Mouse (Mus musculus) intestine, postnatal 0 days (tissue): ENCODE results near the gene Midn. TPM values are rescaled to one million over a fixed set of nuclear protein-coding genes. Genes with fewer than 3 reads are reported as not detected.

Experiments used
- ATAC-seq: fragments of 200-750 bp; cut with Nextera tagmentation; 2 replicates; pipeline ENCODE4 v1.8.0; 2017; ENCODE audit warnings: mild to moderate bottlenecking, moderate TSS enrichment, moderate library complexity
- H3K27ac ChIP-seq: fragments of 300-500 bp; sonication (generic); 2 replicates; pipeline ENCODE4 v1.5.1; 2014; ENCODE audit warnings: mild to moderate bottlenecking, low read depth, low read length, moderate library complexity
- H3K27me3 ChIP-seq: fragments of 300-500 bp; sonication (generic); replicated peaks from 2 replicates; pipeline ENCODE4 v1.6.1; 2014; ENCODE audit warnings: low read length, mixed read lengths; ENCODE audit not compliant: control insufficient read depth, insufficient read depth
- H3K36me3 ChIP-seq: fragments of 300-500 bp; sonication (generic); 2 replicates; pipeline ENCODE4 v1.6.1; 2014; ENCODE audit warnings: mild to moderate bottlenecking, moderate library complexity; ENCODE audit not compliant: control insufficient read depth, insufficient read depth
- H3K4me1 ChIP-seq: fragments of 300-500 bp; sonication (generic); replicated peaks from 2 replicates; pipeline ENCODE4 v1.6.1; 2014; ENCODE audit warnings: antibody characterized with exemption, low read length, mixed read lengths; ENCODE audit not compliant: control insufficient read depth, insufficient read depth
- H3K4me2 ChIP-seq: fragments of 300-500 bp; sonication (generic); replicated peaks from 2 replicates; pipeline ENCODE4 v1.6.1; 2014; ENCODE audit warnings: low read depth, mild to moderate bottlenecking, moderate library complexity
- H3K4me3 ChIP-seq: fragments of 300-500 bp; sonication (generic); 2 replicates; pipeline ENCODE4 v1.5.1; 2014; ENCODE audit warnings: low read depth, low read length
- H3K9ac ChIP-seq: fragments of 300-500 bp; sonication (generic); 2 replicates; pipeline ENCODE4 v1.6.1; 2014; ENCODE audit warnings: mild to moderate bottlenecking, low read depth, low read length
- H3K9me3 ChIP-seq: fragments of 300-500 bp; sonication (generic); 2 replicates; pipeline ENCODE4 v1.6.1; 2016; ENCODE audit warnings: mixed run types; ENCODE audit not compliant: control insufficient read depth
- CTCF ChIP-seq: sonication (generic); IDR thresholded peaks from 2 replicates; pipeline ENCODE4 v1.5.1; 2016; ENCODE audit warnings: low read depth, mild to moderate bottlenecking, control low read depth, antibody characterized with exemption, moderate library complexity
- WGBS: fragments of 180-500 bp; shearing (Covaris S2); extraction: QIAGEN DNeasy Blood & Tissue Kit; methylation state at CpG from one replicate; pipeline ENCODE4 v1.1.7; 2014; 5-methylcytosine and 5-hydroxymethylcytosine counted together
- polyA plus RNA-seq: library from polyadenylated mRNA; unstranded; fragments of >200 nt; fragmentation: Nextera tagmentation; extraction: Ambion mirVana; gene quantifications from 2 replicates; pipeline ENCODE4 v1.2.1, GENCODE M21; 2015

The Midn gene
- polyA plus RNA-seq, 1 experiment from 2014 or later = 19.5 TPM

DNA sequence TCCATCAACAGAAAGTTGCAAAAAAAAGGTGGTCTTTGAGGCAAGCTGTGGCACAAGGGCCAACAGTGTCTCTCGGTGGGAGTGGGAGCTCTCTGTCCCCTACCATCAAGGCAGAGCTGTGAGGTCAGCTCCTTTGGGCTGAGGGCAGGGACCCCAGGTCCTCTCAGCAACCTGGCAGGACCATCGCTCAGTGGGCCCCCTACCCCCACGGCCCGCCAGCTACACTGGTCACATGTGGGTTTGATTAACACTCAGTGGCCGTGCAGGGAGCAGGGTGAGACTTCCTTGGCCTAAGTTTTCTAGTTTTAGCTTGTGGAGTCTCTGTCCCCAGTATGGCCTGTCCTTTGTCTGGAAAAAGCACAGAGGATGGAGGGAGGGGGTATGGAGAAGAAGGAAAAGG is 32.8 kb downstream of the Midn start:
- Histone ChIP-seq H3K4me1 (no peaks in the 10 kb centered on the region), H3K27me3 (no peaks in the 10 kb centered on the region), H3K4me2 (no peak overlapping the region), H3K27ac (no peak overlapping the region), H3K36me3 (no peaks in the 10 kb centered on the region), H3K4me3 (no peak overlapping the region), H3K9ac (no peak overlapping the region), H3K9me3 (no peaks in the 10 kb centered on the region)
- 61% methylated on average over 5 of the region's 5 CpGs for WGBS
- no peak for TF ChIP-seq CTCF
- no peak for ATAC-seq

DNA sequence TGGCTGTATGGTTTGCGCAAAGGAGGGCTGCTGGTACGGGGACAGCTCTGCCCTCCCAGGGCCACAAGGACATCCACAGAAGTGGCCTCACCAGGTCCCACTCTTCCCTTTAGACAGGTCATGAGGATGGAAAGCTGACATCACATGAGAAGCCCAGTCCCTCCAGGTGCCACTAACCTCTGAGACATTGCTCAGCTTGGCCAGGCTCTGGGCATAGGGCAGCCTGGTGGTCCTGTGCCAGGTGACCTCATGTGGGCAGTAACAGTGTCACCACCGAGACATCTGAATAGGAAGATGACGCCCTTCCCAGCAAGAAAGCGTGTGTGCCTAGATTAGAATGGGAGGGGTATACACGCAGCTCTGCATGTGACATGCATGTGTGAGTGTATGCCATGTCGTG is 34.5 kb downstream of the Midn start:
- WGBS = 90% methylated on average over 7 of the region's 7 CpGs
- TF ChIP-seq CTCF = no peak
- H3K9ac ChIP-seq = no peak overlapping the region
- no peak overlapping the region for H3K27ac ChIP-seq
- H3K4me1 ChIP-seq = no peaks in the 10 kb centered on the region
- H3K9me3 ChIP-seq = no peaks in the 10 kb centered on the region
- H3K4me3 ChIP-seq = no peak overlapping the region
- ATAC-seq = no peak
- H3K4me2 ChIP-seq = no peak overlapping the region
- H3K27me3 ChIP-seq = no peaks in the 10 kb centered on the region
- H3K36me3 ChIP-seq = no peaks in the 10 kb centered on the region

DNA sequence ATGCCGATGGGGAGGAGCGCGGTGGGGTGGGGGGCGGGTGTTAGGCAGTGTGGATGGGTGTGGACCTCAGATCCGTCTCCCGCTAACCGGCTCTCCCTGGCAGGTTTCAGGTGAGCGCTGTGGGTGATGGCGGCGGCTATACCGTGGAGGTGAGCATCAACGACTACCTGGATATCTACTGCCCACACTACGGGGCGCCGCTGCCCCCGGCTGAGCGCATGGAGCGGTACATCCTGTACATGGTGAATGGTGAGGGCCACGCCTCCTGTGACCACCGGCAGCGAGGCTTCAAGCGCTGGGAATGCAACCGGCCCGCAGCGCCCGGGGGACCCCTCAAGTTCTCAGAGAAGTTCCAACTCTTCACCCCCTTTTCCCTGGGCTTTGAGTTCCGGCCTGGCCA is 38.6 kb downstream of the Midn start:
- Histone ChIP-seq H3K4me3 (no peak overlapping the region), H3K4me1 (no peaks in the 10 kb centered on the region), H3K4me2 (no peak overlapping the region), H3K27me3 (peaks cover 18% of the 10 kb centered on the region), H3K27ac (no peak overlapping the region), H3K9me3 (no peaks in the 10 kb centered on the region), H3K36me3 (peaks cover 3% of the 10 kb centered on the region; the same call in 1 of the 2 replicates), H3K9ac (no peak overlapping the region)
- no peak for TF ChIP-seq CTCF
- 61% methylated on average over 27 of the region's 27 CpGs for WGBS
- no peak for ATAC-seq

DNA sequence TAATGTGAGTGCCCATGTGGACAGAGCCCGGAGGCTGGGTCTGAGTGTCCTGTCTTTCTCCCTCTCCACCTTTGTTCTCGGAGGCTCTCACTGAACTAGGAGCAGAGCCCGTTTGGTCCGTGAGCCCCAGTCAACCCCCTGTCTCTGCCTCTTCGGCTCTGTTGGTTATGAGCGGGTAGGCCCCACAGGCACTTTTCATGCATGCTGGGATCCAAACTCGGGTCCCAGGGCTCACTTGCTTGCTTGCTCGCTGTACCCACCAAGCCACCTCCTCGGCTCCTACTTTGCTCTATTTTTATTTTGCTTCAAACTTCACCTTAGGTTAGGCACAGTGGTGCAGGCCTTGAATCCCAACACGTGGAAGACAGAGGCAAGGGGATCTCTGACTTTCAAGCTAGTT is 39.7 kb downstream of the Midn start:
- WGBS = 93% methylated on average over 10 of the region's 10 CpGs
- Histone ChIP-seq H3K36me3 (peaks cover 3% of the 10 kb centered on the region; the same call in 1 of the 2 replicates), H3K27ac (no peak overlapping the region), H3K9me3 (no peaks in the 10 kb centered on the region), H3K4me2 (no peak overlapping the region), H3K27me3 (peaks cover 27% of the 10 kb centered on the region), H3K9ac (no peak overlapping the region), H3K4me1 (no peaks in the 10 kb centered on the region), H3K4me3 (no peak overlapping the region)
- TF ChIP-seq CTCF = no peak
- ATAC-seq = no peak

DNA sequence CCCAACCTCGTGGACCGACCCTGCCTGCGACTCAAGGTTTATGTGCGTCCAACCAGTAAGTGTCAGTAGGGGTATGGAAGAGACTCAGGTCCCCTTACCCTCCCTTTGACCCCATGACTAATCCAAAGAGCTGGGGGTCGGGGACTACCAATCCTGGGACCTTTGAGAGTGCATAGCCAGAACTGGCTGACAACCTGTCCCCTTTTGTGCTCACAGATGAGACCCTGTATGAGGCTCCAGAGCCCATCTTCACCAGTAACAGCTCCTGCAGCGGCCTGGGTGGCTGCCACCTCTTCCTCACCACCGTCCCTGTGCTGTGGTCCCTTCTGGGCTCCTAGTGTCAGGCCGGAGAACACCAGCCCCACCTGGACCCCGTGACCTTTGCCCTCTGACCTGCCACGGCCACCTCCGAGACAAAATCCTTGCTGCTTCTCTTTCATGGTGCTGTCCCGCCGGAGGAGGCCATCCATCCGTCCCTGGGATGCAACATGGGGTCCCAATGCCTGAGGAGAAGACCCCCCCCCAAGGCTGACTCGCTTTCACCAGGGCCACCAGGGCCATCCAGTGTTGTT is 40.5 kb downstream of the Midn start:
- no peak for TF ChIP-seq CTCF
- H3K4me3 ChIP-seq = no peak overlapping the region
- 84% methylated on average over 15 of the region's 15 CpGs for WGBS
- H3K4me2 ChIP-seq = no peak overlapping the region
- no peaks in the 10 kb centered on the region for H3K9me3 ChIP-seq
- H3K36me3 ChIP-seq = peaks cover 3% of the 10 kb centered on the region; the same call in 1 of the 2 replicates
- no peak overlapping the region for H3K27ac ChIP-seq
- no peak for ATAC-seq
- H3K27me3 ChIP-seq = peaks cover 27% of the 10 kb centered on the region
- H3K9ac ChIP-seq = no peak overlapping the region
- no peaks in the 10 kb centered on the region for H3K4me1 ChIP-seq

DNA sequence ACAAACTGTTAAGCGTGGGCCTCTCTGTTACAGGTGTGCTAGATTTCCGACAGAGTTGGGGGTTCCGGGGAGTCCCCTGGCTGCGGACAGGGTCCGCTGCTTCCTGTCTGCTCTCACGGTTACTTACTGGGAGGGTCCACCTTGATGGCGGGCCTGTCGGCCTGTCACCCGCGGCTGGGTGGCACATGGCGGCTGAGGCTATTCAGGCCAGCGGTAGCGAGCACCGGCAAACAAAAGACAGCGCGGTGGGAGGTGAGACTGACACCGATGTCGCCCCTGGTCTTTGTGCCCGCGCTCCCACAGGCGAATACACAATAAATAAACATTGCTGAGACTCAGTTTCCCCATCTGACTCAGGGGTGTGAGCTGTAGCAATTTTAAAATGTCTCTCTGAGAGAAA is 41.9 kb downstream of the Midn start:
- Histone ChIP-seq H3K4me2 (peak overlapping the region; percentile 71), H3K9ac (no peak overlapping the region), H3K27ac (no peak overlapping the region; the same call in 1 of the 2 replicates), H3K27me3 (peaks cover 27% of the 10 kb centered on the region), H3K36me3 (peaks cover 3% of the 10 kb centered on the region; the same call in 1 of the 2 replicates), H3K9me3 (no peaks in the 10 kb centered on the region), H3K4me1 (no peaks in the 10 kb centered on the region), H3K4me3 (peak overlapping the region; percentile 42)
- TF ChIP-seq CTCF = no peak
- WGBS = 26% methylated on average over 21 of the region's 21 CpGs
- ATAC-seq = no peak
